Mouse (Mus musculus) kidney, embryonic 15.5 days (tissue): ENCODE data around the gene 0610040J01Rik. TPM values are rescaled to one million over a fixed set of nuclear protein-coding genes. Genes with fewer than 3 reads are reported as not detected.
A peak's percentile ranks its signal among the peaks of the same experiment; 100 is the strongest.

ENCODE experiments used
- ATAC-seq: fragments of 200-750 bp; cut with Nextera tagmentation; replicated peaks from 2 replicates; pipeline ENCODE4 v1.8.0; 2017; ENCODE audit warnings: moderate TSS enrichment; ENCODE audit not compliant: low FRiP score
- H3K27ac ChIP-seq: fragments of 300-500 bp; sonication (generic); 2 replicates; pipeline ENCODE4 v1.5.1; 2015; ENCODE audit warnings: mild to moderate bottlenecking, inconsistent platforms
- H3K27me3 ChIP-seq: fragments of 300-500 bp; sonication (generic); 2 replicates; pipeline ENCODE4 v1.6.1; 2015; ENCODE audit warnings: inconsistent platforms
- H3K36me3 ChIP-seq: fragments of 300-500 bp; sonication (generic); 2 replicates; pipeline ENCODE4 v1.6.1; 2015; ENCODE audit warnings: inconsistent platforms
- H3K4me1 ChIP-seq: fragments of 300-500 bp; sonication (generic); 2 replicates; pipeline ENCODE4 v1.6.1; 2015; ENCODE audit warnings: inconsistent platforms
- H3K4me2 ChIP-seq: fragments of 300-500 bp; sonication (generic); 2 replicates; pipeline ENCODE4 v1.6.1; 2015; ENCODE audit warnings: moderate library complexity, mild to moderate bottlenecking, inconsistent platforms
- H3K4me3 ChIP-seq: fragments of 300-500 bp; sonication (generic); replicated peaks from 2 replicates; pipeline ENCODE4 v1.5.1; 2015; ENCODE audit warnings: mild to moderate bottlenecking, inconsistent platforms
- H3K9ac ChIP-seq: fragments of 300-500 bp; sonication (generic); 2 replicates; pipeline ENCODE4 v1.6.1; 2015; ENCODE audit warnings: mild to moderate bottlenecking, inconsistent platforms
- H3K9me3 ChIP-seq: fragments of 300-500 bp; sonication (generic); replicated peaks from 2 replicates; pipeline ENCODE4 v1.6.1; 2016; ENCODE audit warnings: inconsistent platforms
- WGBS: fragments of 180-500 bp; shearing (Covaris S2); methylation state at CpG from one replicate; pipeline ENCODE4 v1.1.7; 2015; ENCODE audit warnings: mixed read lengths; 5-methylcytosine and 5-hydroxymethylcytosine counted together
- polyA plus RNA-seq: library from polyadenylated mRNA; unstranded; fragments of >200 nt; fragmentation: Nextera tagmentation; extraction: Ambion mirVana; gene quantifications from 2 replicates; pipeline ENCODE4 v1.2.1, GENCODE M21; 2015

0610040J01Rik gene
- polyA plus RNA-seq, 1 experiment from 2014 or later, result 48.8 TPM

GRCm38 (mm10) chr5:63947526-63947925 is 135.4 kb downstream of the 0610040J01Rik start:
- 60% methylated on average over 8 of the region's 8 CpGs for WGBS
- H3K27ac ChIP-seq, result no peak overlapping the region
- H3K36me3 ChIP-seq, result no peaks in the 10 kb centered on the region
- H3K27me3 ChIP-seq, result no peaks in the 10 kb centered on the region
- H3K4me2 ChIP-seq, result no peak overlapping the region
- ATAC-seq, result no peak
- H3K9me3 ChIP-seq, result no peaks in the 10 kb centered on the region
- H3K4me1 ChIP-seq, result peaks cover 48% of the 10 kb centered on the region
- no peak overlapping the region for H3K4me3 ChIP-seq
- H3K9ac ChIP-seq, result no peak overlapping the region

- H3K4me3 ChIP-seq, result no peak overlapping the region
- no peak overlapping the region for H3K9ac ChIP-seq
- no peak overlapping the region for H3K4me2 ChIP-seq
- ATAC-seq, result peak; percentile 63; the same call in 1 of the 2 replicates
- no peaks in the 10 kb centered on the region for H3K27me3 ChIP-seq
- H3K4me1 ChIP-seq, result peaks cover 61% of the 10 kb centered on the region
- H3K9me3 ChIP-seq, result no peaks in the 10 kb centered on the region
- WGBS, result 13% methylated on average over 3 of the region's 3 CpGs
- H3K36me3 ChIP-seq, result no peaks in the 10 kb centered on the region
- H3K27ac ChIP-seq, result peak overlapping the region; percentile 61
Measured at GRCm38 (mm10) chr5:63949195-63949594, 137.0 kb downstream of the 0610040J01Rik start.

Other genes starting within 250 kb of the 0610040J01Rik start
- 0.23 and 0.49 TPM in 2 replicates for gene Nwd2, start 163.3 kb upstream of the 0610040J01Rik start, polyA plus RNA-seq
- gene Rell1, start 156.5 kb downstream of the 0610040J01Rik start, polyA plus RNA-seq, result 24.0 and 25.5 TPM in 2 replicates